In the genomic region with DNA sequence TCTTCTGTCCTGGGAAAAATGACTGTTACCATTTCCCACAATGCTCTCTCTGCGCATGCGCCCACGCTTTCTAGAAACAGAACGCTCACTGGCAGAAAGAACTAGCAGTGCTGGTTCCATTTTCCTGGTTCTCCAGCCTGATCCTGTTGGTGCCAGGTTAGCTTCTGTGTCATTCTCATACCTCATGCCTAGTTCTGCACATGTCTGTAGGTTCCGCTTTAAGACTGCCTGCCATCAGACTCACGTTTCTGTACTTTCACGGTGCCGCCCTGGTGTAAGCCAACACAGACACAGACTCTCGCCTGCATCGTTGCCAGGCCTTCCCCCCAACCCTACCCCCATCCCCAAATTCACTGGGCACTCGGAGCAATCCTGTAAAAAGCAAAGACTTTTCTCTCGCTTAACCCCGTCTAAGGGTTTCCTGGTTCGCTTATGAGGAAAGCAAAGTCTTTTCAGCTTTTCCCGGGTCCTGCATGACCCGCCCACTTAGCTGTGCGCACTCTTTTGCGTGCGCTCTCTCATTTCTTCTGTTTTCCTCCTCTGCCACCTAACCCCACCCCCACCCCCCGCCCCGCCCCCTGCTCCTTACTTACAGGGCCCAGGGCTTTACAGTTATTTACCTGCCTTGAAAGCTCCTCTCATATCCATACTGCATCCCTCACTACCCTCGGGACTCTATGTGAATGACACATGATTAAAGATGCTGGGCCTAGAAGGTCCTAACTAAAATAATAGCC, we compare ENCODE assay signal across 8 mouse cellular contexts. TPM values are rescaled to one million over a fixed set of nuclear protein-coding genes. Genes with fewer than 3 reads are reported as not detected.
DNase-seq lines count a peak whose midpoint lies in the region; ATAC-seq and TF ChIP-seq lines count a peak whose summit lies in the region.

No protein-coding gene starts in this region.

- H3K4me1 ChIP-seq in forebrain, embryonic 12.5 days, result 0 out of 2 replicates have a peak, but pooled peaks cover 6% of the 10 kb centered on the region
- no peaks in the 10 kb centered on the region for H3K4me1 ChIP-seq in hindbrain, embryonic 15.5 days (replicated peaks)

- H3K9ac ChIP-seq in forebrain, embryonic 12.5 days, result peak overlapping the region; percentile 7; the same call in 1 of the 2 replicates
- H3K9ac ChIP-seq in hindbrain, embryonic 15.5 days, result peak overlapping the region; percentile 5; the same call in 1 of the 2 replicates

- peak overlapping the region; percentile 49 for H3K4me2 ChIP-seq in forebrain, embryonic 12.5 days
- H3K4me2 ChIP-seq in hindbrain, embryonic 15.5 days, result peak overlapping the region; percentile 54

- no peaks in the 10 kb centered on the region for H3K36me3 ChIP-seq in forebrain, embryonic 12.5 days (replicated peaks)
- no peaks in the 10 kb centered on the region for H3K36me3 ChIP-seq in hindbrain, embryonic 15.5 days

- peaks cover 11% of the 10 kb centered on the region; the same call in 1 of the 2 replicates for H3K27me3 ChIP-seq in forebrain, embryonic 12.5 days
- H3K27me3 ChIP-seq in hindbrain, embryonic 15.5 days, result no peaks in the 10 kb centered on the region

- 0 out of 2 replicates have a peak, but pooled peaks have one; percentile 36 for ATAC-seq in forebrain, embryonic 12.5 days (ENCODE audit: low FRiP score)
- peak; percentile 45; the same call in 1 of the 2 replicates for ATAC-seq in hindbrain, embryonic 15.5 days (ENCODE audit: low FRiP score, low read depth)
- ATAC-seq in monocyte, adult 5-6 weeks (replicated peaks; ENCODE audit: insufficient number of reproducible peaks, low FRiP score, low TSS enrichment, poor library complexity, severe bottlenecking), result no peak

- no peak for TF ChIP-seq CTCF in left cerebral cortex, adult 2 months (IDR thresholded peaks at IDR 0.05)

- no peaks in the 10 kb centered on the region for H3K9me3 ChIP-seq in forebrain, embryonic 12.5 days
- H3K9me3 ChIP-seq in hindbrain, embryonic 15.5 days, result no peaks in the 10 kb centered on the region

- intact Hi-C loops in left cerebral cortex, adult 2 months (cut with DNase I), result no loop called here

- 41% methylated on average over 22 of the region's 22 CpGs for WGBS in forebrain, embryonic 12.5 days
- WGBS in hindbrain, embryonic 15.5 days, result 39% methylated on average over 22 of the region's 22 CpGs

- peak; percentile 12 to 26 for DNase-seq in spleen, adult 18-20 months
- DNase-seq in spleen, adult 12 weeks (ENCODE audit: low spot score), result no peak
- peak; percentile 19 to 47 for DNase-seq in left cerebral cortex, adult 2 months (ENCODE audit: extremely low spot score in 1 of 2, low spot score in 2 of 2)
- DNase-seq in lung, postnatal 36 days, result peak; percentile 61
- DNase-seq in right cerebral cortex, postnatal 4 days, result peak; percentile 35

- H3K27ac ChIP-seq in forebrain, embryonic 12.5 days, result no peak overlapping the region
- no peak overlapping the region for H3K27ac ChIP-seq in hindbrain, embryonic 15.5 days (replicated peaks)
- H3K27ac ChIP-seq in left cerebral cortex, adult 2 months, result peak overlapping the region; percentile 51; the same call in 1 of the 2 replicates

- peak overlapping the region; percentile 15; the same call in 1 of the 2 replicates for H3K4me3 ChIP-seq in forebrain, embryonic 12.5 days (replicated peaks)
- H3K4me3 ChIP-seq in hindbrain, embryonic 15.5 days, result peak overlapping the region; percentile 28
- H3K4me3 ChIP-seq in left cerebral cortex, adult 2 months, result peak overlapping the region; percentile 32

RNA-seq across cellular contexts. Expression of gene Cc2d2b, which starts 13.6 kb away (rescaled TPM):
- 0.38 TPM in 1 of 2 replicates, not detected in the other for polyA plus RNA-seq in forebrain, embryonic 12.5 days (2016; fragmentation: Nextera tagmentation; extraction: Ambion mirVana)
- 0.07 and 0.18 TPM in 2 replicates for polyA plus RNA-seq in hindbrain, embryonic 15.5 days (2015; fragmentation: Nextera tagmentation; extraction: Ambion mirVana)
- under 1 TPM; 0.23 to 0.88 TPM for total RNA-seq in left cerebral cortex, adult 2 months (2021)
- 0.53 to 3.2 TPM in 2 of 3 replicates, not detected in the other for total RNA-seq in monocyte, adult 5-6 weeks (2017)
